Mouse (Mus musculus): Measurements from ENCODE around the gene Lrmp.

- TF ChIP-seq CTCF (IDR thresholded peaks at IDR 0.05; ENCODE audit: borderline replicate concordance, extremely low read depth, insufficient read depth, insufficient read length), result no peak
- no peak for TF ChIP-seq POLR2A (IDR thresholded peaks at IDR 0.05; ENCODE audit: borderline replicate concordance, extremely low read depth, insufficient read depth, insufficient read length, poor library complexity, severe bottlenecking)
Observed at GRCm38 (mm10) chr6:145171892-145172606, 56.6 kb downstream of the Lrmp start.
